Mouse (Mus musculus) right cerebral cortex, postnatal 10 days (tissue): Measurements from ENCODE around the gene Hscb.

Source experiments
- DNase-seq, 2 experiments: peaks; one replicate each; pipeline ENCODE4 v3.0.0; 2021; ENCODE audit warnings: low spot score in 2 of 2

Hscb gene

DNA sequence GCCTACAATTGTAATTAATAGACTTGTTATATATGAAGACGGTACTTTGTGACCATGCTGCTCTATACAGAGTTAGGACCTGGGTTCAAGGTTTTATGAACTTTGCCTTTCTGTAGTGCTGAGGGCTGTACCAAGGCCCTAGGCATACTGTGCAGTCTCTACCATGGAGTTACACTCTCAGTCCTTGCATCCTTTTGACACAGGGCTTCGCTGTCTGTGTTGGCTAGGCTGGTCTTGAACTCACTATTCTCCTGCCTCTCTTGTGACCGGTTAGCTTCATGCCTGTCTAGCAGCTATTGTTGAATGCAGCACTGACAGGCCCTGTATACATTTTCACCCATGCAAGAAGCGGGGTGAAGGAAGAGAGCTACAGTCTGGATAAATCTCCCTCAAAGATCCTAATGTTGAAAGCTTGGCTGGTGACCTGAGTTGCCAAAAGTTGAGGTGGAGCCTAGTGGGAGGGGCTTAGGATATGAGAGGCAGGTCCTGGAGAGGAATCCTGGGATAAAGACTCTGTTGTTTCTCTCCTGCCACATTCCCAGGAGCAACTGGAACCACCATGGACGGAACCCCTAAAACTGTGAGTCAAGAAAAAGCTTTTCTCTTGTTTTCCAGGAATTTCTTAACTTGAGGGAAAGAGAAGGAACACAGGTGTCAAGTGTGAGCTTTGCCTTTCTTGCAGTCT, 8.4 kb downstream of the Hscb start:
- DNase-seq, result no peak

DNA sequence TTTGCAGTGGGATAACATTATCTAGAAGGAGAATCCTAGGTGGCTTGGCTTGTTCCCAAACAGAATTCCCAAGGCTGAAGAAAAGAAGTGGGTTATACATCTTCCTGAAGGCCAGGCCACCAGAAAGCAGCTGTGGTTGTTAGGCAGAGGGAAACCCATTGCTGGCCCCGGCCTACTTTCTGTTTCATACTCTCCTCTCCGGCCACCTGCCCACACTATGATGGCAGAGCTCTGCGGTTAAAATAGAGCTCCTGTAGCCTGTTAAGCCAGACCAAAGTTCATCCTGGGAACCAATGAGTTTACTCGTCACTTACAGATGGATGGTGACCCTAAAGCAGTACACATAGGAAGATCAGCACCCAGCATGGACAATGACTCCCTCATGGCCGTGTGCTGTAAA, 12.0 kb downstream of the Hscb start:
- no peak for DNase-seq

DNA sequence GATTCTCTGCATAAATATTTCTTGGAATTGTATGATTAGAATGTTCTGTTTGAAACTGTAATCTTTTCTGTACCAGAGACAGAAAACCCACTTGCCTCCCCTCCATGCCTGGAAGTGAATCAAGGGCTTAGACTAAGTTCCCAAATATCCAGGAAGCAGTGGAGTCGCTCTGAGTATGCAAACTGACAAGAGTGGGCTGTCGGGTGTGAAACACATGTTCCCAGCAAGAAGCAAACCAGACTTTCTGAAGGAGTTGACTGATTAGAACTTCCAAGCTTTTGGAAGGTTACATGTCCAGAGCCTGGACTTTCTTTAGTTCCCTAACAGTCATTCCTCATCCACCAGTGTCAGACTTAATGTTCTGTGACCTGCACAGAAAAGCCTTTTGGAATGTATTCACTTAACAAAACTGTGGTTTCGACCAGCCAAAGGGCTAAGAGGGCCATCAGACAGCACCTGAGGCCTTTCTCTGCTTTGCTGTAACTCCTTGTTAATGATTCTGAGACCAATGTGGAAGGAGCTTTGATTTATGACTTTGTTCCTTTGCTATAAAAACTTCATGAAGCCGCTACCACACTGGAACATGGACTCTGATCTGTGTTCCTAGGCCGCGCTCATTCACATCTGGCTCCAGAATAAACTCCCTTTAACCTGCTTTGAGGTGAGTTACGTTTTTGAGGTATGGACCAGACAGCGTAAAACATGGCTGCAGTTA, 12.6 kb downstream of the Hscb start:
- no peak for DNase-seq

DNA sequence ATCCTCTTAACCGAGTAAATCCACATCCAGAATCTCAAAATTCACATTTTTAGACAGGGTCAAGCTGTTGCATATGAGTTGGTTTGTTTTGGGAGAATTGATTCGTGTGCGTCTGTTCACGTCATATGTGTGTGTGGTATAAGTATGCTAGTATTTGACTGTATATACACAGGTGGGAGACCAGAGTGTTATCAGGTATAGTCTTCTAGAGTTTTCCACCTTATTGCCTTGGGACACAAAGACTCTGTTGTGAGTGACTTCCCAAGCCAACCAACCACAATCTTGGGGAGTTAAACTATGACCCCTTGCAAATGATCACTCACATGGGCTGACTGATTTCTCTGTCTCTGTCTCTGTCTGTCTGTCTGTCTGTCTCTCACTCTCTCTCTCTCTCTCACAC, 15.2 kb downstream of the Hscb start:
- DNase-seq, result no peak

DNA sequence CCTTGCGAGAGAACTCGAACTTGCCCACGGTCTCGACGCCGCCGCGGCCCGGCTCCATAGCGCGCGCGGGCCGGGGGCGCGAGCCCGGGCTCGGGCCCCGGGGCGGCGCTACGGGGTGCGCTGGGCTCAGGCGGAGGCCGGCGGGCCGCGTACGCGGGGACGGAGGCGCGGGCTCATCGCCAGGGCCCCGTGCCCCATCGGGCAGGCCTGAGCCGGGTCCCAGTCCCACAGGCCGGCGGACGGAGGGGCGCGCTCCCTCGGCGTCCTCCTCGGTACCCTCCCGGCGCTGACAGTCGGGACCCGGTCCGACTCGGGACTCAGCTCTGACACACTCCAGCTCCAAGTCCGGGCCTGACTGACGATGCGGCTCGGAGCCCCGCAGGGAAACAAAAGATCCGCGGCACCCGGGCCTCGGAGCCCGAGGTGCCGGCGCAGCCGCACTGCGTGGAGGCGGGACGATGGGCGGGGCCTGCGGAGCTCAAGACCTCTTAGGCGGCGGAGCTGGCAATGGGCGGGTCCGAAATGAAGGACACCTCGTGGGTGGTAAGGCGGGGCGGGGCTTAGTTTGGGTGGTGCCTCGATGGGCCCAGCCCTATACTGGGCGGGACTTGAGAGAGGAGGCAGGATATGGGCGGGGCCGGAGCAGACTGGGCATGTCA, 29.8 kb downstream of the Hscb start, which contains the start of gene Ulk1:
Ulk1 (minus strand) TSS at position 431 of the 659 bp plus-strand sequence.
- peak; percentile 100 for DNase-seq

DNA sequence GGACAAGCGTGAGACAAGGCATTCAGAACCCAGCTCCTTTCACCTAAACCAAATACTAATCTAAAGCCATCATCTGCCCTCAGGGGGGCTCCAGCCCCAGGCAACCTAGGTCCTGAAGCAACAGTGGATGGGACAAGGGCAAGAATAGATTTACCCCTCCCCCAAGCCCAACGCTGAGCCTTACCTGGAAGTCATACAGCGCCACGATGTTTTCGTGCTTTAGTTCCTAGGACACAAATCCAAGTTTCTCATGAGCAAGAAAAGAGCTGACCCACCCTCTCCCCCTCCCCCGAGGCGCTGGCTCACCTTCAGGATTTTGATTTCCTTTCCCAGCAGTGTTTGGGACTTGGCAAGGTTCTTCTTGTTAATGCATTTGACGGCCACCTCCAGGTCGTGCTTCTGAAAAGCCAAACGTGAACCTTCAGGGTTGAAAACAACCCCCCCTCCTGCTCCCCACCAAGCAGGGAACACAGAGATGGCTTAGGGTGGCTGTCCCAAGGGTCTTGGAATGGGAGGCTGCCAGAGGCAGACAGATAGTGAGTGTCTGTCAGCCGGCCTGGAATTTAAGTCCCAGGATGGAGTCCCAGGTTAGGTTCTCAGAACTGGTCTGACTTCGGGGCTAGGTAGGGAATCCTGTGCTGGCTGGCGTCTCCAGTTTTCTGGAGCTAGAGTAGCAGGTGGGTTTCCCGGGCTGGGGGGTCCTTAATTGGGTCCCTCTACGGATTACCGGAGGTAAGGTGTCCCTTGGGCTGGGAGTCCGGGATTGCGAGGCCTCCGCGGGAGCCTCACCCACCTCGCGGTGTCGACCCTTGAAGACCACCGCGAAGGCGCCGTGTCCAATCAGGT, 30.5 kb downstream of the Hscb start:
- DNase-seq, result peak in 1 of 2 experiments; percentile 42

DNA sequence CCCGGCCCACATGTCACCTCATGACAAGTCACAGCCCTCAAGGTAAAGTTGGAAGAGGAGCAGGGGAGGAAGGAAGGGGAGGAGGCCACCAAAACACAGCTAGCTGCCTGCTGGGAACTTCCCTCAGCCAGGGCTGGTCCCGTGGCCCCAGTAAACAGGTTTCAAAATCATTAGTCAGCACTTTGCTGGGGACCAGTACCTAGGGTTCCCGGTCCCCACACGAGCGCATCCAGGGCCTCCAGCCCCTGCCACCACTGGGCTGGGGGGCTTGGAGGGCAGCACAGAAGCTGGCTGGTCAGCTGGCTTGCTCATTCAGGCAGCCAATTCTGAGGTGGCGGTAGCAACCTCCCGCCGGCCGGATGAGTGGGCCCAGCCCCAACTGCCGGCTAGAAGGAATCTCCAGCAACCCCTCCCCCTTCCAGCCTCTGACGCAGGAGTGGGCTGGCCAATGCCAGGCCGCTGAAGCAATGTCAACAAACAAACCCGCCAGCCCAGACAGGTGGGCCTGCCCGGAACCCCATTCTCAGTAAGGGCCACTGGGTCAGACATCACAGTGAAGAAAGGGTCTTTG, 31.4 kb downstream of the Hscb start:
- DNase-seq, result peak; percentile 87 to 90

DNA sequence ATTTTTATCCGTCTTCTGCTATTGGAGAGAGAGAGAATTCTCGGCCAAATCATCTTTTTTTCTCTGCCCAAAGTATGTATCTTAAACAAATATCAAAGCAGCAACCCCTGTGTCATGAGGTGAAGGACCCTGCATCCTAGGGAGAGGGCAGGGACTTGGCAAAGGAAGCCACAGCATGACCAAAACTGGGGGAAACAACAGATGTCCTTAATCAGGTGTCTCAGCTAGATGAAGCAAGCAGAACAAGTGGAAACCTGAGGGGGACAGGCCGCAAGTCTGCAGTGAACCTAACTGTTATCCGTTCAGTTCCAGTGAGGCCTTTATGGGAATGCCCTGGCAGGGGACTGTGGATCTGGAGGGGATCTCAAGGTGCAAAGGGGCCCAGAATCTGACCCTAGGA, 32.1 kb downstream of the Hscb start:
- DNase-seq, result no peak

DNA sequence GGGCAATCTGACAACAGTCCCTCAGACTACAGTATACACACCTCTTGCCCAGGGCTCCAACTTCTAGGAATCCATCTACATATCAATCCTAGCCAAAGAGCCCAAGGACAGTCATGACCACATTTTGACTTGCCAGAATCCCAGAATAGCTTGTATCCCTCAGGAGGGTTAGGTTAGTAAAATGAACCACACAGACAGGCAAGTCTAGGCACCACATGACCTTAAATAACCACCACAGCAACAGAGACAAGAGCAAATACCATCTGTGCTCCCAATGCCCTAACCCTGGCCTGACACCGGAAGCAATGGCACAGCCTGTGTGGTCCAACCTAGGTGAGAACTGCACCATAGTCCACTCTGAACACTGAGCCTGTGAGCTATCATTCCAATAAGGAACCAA, 32.9 kb downstream of the Hscb start:
- DNase-seq, result no peak

DNA sequence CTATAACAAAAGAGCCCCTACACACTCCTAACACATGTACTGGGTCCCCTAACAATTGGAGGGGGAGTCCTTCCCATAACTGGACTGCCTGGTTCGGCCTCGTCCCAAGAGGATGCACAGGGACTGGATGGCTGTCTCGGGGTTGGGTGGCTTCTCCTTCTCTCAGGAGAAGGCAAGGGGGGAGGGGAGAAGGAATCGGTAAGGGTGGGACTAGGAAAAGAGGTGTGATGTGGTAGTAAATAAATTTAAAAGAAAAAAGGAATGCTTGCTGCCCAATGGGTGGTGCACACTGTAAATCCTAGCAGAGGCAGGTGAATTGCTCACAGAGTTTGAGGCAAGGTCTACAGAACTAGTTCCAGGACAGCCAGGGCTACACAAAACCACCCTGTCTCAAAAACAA, 33.4 kb downstream of the Hscb start:
- no peak for DNase-seq

DNA sequence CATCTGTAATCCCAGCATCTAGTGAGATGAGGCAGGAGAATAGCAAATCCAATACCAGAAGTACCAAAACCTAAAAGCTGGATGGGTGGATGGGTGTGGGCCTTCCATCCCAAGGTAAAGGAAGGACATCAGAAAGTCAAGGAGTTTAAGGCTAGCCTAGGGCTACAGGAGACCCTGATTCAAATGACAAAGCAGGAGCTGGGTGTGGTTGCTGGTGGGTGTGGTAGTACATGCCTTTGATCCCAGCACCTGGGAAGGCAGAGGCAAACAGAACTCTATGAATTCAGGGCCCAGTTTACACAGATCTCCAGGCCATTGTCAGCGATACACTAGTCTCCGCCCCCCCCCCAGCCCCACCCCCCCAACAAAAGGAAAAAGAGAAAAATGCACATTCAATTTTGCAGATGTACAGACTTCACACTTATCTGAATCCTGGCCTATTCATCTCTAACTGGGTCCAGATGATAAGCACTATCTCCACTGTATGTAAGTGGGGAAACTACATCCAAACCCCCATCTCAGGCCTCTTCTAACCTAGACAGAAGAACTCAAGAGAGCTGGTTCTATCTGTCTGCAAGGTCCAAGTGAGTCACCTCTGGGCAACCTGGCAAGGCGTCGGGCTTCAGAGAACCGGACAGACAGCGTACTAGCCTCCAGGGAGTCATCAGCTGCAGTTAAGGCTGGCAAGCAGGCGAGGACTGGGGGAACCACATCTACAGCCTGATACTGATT, 35.4 kb downstream of the Hscb start:
- DNase-seq, result peak in 1 of 2 experiments; percentile 21

DNA sequence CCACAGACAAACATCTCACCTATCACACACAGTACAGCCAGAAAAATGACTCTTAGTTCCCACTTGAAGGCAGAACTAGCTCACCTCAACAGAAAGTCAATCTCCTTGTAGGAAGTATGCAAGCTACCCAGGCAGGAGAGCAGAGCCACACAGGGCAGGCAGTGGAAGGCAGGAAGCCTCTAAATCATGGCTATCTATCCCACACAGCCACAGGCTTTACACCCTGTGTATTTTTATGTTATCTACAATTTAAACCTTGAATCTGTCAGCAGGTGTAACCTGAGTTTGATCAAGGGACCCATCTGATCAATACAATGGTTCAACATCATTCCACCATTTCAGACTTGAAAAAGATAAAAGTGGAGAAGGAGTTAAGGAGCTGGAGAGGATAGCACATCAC, 36.8 kb downstream of the Hscb start:
- no peak for DNase-seq

DNA sequence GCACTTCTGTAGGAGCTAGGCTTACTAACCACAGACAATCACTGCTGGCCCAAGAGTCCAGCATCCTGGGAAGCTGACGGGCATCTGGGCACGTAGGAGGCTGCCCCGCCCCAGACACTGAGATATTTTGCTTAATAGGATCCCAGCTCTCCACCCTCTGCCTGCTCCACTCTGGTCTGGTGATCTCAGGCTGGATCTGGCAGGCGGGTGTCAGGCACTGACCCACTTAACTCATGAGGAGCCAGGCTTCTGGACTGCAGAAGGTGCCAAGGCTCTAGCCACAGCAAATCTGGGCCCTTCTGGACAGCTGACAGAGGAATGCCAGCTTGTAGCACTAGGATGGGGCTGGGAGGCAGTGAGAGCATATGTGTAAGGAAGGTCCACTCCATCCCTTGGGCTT, 37.4 kb downstream of the Hscb start:
- DNase-seq, result peak in 1 of 2 experiments; percentile 29

DNA sequence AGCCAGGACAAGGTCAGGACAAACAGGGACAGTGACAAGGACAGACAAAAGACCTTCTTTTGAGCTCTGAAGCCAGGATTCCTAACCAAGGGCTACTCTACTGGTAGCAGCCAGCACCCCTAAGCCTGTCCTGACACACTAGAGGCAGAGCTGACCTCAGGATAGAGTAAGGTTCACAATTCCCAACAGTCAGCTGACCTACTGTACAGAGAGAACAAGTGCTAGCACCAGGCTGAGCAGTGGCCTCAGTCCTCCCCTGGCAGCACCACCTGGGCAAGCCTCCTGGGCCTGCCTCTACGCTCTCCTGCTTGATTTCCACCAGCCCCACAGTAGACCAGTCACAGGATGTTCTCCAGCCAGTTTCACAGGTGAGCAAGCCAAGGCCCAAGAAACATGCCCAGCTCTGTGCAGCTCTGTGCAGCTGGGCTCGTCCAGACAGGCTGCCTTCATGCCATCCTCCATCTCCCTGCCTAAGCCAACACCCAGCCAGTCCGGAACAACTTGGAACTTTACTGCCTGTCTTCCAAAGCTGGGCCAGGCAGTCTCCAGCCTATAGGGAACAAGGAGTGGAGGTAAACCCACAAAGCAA, 38.4 kb downstream of the Hscb start:
- DNase-seq, result peak in 1 of 2 experiments; percentile 19

DNA sequence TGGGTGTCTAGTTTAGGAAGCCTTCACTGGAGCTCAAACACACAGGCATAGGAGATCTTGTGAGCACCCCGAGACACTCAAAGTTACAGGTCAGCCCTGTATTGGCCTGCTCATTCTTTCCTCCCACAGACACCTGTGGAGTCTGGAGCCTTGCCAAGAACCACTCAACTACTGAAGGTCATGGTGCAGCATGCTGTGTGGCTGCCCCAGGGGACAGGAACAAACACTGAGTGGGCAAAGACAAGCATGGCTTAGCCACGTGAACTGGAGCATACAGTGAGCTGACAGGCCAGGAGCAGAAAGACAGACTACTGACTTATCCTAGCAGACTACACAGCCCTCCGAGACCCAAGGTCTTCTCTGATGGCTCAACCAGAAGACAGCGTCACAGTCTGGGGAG, 41.9 kb downstream of the Hscb start:
- no peak for DNase-seq

DNA sequence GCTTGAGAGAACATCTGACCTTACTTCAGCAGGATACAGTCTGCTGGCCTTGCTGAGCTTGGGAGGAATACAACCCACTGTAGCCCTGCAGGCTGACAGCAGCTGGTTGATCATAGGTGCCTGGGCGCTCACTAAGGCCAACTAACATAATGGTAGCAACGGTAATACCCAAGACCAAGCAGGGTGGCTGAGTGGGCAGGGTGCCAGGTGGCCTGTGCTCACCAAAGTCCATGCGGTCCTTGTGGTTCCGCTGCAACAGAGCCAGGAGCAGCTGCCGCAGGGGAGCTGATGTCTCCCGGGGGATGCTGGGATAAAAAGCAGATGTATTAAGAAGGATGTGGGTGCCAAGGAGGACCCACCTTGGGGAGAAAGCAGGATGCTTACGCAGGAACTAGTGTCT, 45.2 kb downstream of the Hscb start:
- no peak for DNase-seq

DNA sequence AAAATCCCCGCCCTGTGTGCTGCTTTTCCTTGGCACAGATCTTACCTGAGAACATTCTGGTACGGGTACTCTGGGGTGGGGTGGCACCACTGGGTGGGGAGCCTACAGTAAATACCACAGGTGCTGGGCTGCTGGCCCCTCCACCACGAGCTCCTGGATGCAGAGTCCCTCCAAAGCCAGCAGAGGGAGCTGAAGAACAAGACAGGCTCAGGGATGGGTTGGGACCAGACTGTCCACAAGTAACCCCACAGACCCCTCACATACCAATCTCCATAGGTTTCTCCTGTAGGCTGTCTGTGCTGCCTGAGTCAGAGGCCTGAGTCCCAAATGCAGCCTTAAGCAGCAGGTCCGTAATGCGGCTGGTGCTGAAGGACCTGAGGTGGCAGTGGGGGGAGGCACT, 50.9 kb downstream of the Hscb start:
- DNase-seq, result peak in 1 of 2 experiments; percentile 58

DNA sequence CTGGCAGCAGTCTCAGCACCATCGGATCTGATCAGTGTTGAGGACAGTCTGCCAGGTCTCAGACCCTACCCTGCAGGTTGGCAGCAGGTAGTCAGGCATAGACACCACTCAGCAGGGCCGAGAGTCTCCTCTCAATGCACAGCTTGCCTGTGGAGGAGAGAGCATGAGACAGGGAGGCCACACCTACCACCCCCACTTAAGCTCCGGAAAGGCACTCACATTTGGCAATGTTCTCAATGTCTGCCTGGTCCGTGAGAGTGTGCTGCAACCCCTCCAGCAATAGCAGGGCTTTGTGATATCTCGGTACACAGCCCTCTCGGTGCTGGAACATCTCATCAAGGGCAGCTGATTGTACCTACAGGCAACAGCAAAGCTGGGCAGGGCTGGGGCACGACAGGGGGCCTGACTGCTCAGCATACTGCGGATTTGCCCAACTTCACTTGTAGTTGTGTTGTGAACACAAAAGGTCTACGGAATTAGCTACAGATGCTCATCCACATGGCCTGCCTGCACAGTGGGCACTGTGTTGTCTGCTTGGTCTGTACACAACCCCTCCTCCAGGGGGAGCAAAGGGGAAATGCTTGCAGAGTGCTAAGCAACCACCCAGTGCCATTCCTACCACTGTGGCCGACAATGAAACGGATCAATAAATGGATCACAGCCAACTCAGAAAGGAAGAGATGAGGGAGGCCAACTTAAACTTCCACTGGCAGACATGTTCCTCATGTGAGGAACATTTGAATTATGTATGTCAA, 53.3 kb downstream of the Hscb start:
- DNase-seq, result no peak

DNA sequence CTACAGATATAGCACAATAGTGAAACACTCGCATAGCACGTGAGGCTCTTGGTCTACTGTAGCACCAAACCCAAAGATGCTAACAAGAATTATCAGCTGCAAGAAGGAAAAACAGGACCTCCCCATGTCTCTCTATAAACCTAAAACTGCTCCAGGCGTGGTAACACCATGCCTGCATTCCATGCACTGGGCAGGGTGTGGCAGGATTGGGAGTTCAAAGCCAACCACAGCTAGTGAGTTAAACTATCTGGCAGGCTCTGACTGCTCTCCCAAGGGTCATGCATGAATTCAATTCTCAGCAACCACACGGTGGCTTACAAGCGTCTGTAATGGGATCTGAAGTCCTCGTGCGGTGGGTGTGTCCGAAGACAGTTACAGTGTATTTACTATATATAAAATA, 56.4 kb downstream of the Hscb start:
- DNase-seq, result no peak
